Mouse (Mus musculus) hindbrain, postnatal 0 days (tissue): Measurements from ENCODE around the gene Mnt. TPM values are rescaled to one million over a fixed set of nuclear protein-coding genes. Genes with fewer than 3 reads are reported as not detected.
A peak's percentile ranks its signal among the peaks of the same experiment; 100 is the strongest.

Source experiments
- ATAC-seq: fragments of 200-750 bp; cut with Nextera tagmentation; 2 replicates; pipeline ENCODE4 v1.8.0; 2017; ENCODE audit warnings: mild to moderate bottlenecking, moderate TSS enrichment, moderate library complexity
- DNase-seq: peaks from one replicate; pipeline ENCODE4 v3.0.0-alpha.2; 2015; ENCODE audit warnings: low spot score
- H3K27ac ChIP-seq: fragments of 300-500 bp; sonication (generic); 2 replicates; pipeline ENCODE4 v1.5.1; 2014; ENCODE audit warnings: mild to moderate bottlenecking
- H3K27me3 ChIP-seq: fragments of 300-500 bp; sonication (generic); 2 replicates; pipeline ENCODE4 v1.6.1; 2014; ENCODE audit warnings: low read length, mixed read lengths; ENCODE audit not compliant: insufficient read depth
- H3K36me3 ChIP-seq: fragments of 300-500 bp; sonication (generic); 2 replicates; pipeline ENCODE4 v1.6.1; 2014; ENCODE audit warnings: low read length, mixed read lengths; ENCODE audit not compliant: insufficient read depth
- H3K4me1 ChIP-seq: fragments of 300-500 bp; sonication (generic); 2 replicates; pipeline ENCODE4 v1.6.1; 2014; ENCODE audit warnings: antibody characterized with exemption, low read length, mixed read lengths; ENCODE audit not compliant: insufficient read depth
- H3K4me2 ChIP-seq: fragments of 300-500 bp; sonication (generic); 2 replicates; pipeline ENCODE4 v1.6.1; 2014; ENCODE audit warnings: low read depth, mild to moderate bottlenecking, low read length, moderate library complexity, mixed read lengths
- H3K4me3 ChIP-seq: fragments of 300-500 bp; sonication (generic); 2 replicates; pipeline ENCODE4 v1.5.1; 2014; ENCODE audit warnings: low read length
- H3K9ac ChIP-seq: fragments of 300-500 bp; sonication (generic); replicated peaks from 2 replicates; pipeline ENCODE4 v1.6.1; 2014; ENCODE audit warnings: mild to moderate bottlenecking, low read length, moderate library complexity, mixed read lengths
- H3K9me3 ChIP-seq: fragments of 300-500 bp; sonication (generic); 2 replicates; pipeline ENCODE4 v1.6.1; 2016; ENCODE audit warnings: low read length, mixed read lengths
- CTCF ChIP-seq: IDR thresholded peaks from 2 replicates; pipeline ENCODE4 v1.5.1; 2016; ENCODE audit warnings: antibody characterized with exemption, control low read depth, low read depth
- WGBS: fragments of 180-500 bp; shearing (Covaris S2); extraction: QIAGEN DNeasy Blood & Tissue Kit; methylation state at CpG from one replicate; pipeline ENCODE4 v1.1.7; 2014; 5-methylcytosine and 5-hydroxymethylcytosine counted together
- polyA plus RNA-seq: library from polyadenylated mRNA; unstranded; fragments of >200 nt; fragmentation: Nextera tagmentation; extraction: Ambion mirVana; gene quantifications from 2 replicates; pipeline ENCODE4 v1.2.1, GENCODE M21; 2015
- total RNA-seq: library from RNA; depleted of rRNA; stranded (reverse); fragments of >200 nt; gene quantifications from 2 replicates; pipeline ENCODE4 v1.2.3, GENCODE M21; 2014

The Mnt gene
- total and polyA plus RNA-seq, 2 experiments from 2014 or later: 8.4 to 18.5 TPM

GRCm38 (mm10) chr11:74831191-74831605 lies 478 bp downstream of the Mnt start:
- Histone ChIP-seq H3K4me1 (peaks cover 22% of the 10 kb centered on the region), H3K9ac (peak overlapping the region; percentile 97), H3K9me3 (no peaks in the 10 kb centered on the region), H3K36me3 (no peaks in the 10 kb centered on the region; the same call in 1 of the 2 replicates), H3K4me3 (peak overlapping the region; percentile 95), H3K4me2 (peak overlapping the region; percentile 62), H3K27me3 (no peaks in the 10 kb centered on the region), H3K27ac (peak overlapping the region; percentile 95)
- no peak for TF ChIP-seq CTCF
- under 1% methylated on average over 33 of the region's 35 CpGs for WGBS
- DNase-seq: peak; percentile 72
- ATAC-seq: no peak

- no peaks in the 10 kb centered on the region for H3K9me3 ChIP-seq
- H3K27me3 ChIP-seq: no peaks in the 10 kb centered on the region
- peak; percentile 98 for DNase-seq
- under 1% methylated on average over 61 of the region's 61 CpGs for WGBS
- peaks cover 22% of the 10 kb centered on the region for H3K4me1 ChIP-seq
- peak overlapping the region; percentile 95 for H3K27ac ChIP-seq
- no peak for TF ChIP-seq CTCF
- peak overlapping the region; percentile 97 for H3K9ac ChIP-seq
- peak overlapping the region; percentile 62 for H3K4me2 ChIP-seq
- no peaks in the 10 kb centered on the region for H3K36me3 ChIP-seq
- H3K4me3 ChIP-seq: peak overlapping the region; percentile 95
- ATAC-seq: peak; percentile 81
These were observed 1.1 kb downstream of the Mnt start for GRCm38 (mm10) chr11:74831606-74832451.

- Histone ChIP-seq H3K27ac (peak overlapping the region; percentile 95), H3K4me3 (peak overlapping the region; percentile 95), H3K9ac (peak overlapping the region; percentile 97), H3K4me1 (peaks cover 22% of the 10 kb centered on the region), H3K36me3 (no peaks in the 10 kb centered on the region), H3K27me3 (no peaks in the 10 kb centered on the region), H3K4me2 (peak overlapping the region; percentile 62), H3K9me3 (no peaks in the 10 kb centered on the region)
- WGBS: 2% methylated on average over 26 of the region's 26 CpGs
- no peak for TF ChIP-seq CTCF
- DNase-seq: peak; percentile 80
- ATAC-seq: no peak
These were observed 1.9 kb downstream of the Mnt start for GRCm38 (mm10) chr11:74832503-74833143.

DNA sequence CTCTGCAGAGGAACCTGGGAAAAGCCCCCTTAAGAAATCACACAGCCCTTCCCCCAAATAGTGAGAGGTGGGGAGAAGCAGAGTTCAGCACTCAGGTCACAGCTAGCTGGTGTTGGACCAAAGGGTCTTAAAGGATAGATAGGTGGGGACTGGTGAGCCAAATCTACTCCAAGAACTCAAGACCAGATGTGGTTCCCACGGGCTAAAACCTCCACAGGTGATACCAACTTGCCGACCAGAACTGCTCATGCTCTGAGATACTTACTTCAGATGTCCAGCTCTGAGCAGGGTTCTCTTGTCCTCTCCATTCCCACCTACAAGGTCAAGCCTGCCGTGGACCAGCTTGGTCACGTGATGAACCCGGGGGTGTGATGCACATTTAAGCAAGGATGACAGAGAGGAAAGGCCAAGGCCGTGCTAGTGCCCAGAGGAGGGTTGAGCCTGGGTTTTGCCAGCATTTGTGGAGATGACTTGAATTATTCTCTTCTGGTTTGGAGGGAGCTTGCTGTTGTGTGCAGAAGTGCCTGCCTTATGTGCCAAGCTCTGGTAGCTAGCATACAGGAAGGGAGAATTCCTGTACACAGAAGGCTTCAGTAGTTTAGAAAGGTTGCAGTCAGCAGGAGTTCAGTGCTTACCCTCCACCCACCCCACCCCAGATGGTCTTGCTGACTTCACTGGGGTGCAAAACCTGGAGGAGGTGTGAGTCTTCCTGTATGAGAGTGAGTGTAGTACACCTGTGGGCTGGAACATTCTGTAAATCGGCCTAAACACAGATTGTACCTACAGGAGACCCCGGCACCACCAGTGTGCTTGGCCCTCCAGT lies 3.0 kb downstream of the Mnt start:
- Histone ChIP-seq H3K27ac (0 out of 2 replicates have a peak overlapping the region, but pooled peaks have one; percentile 4), H3K4me1 (peaks cover 22% of the 10 kb centered on the region)

GRCm38 (mm10) chr11:74834359-74834638 lies 3.6 kb downstream of the Mnt start:
- DNase-seq (no peak), ATAC-seq (no peak)
- H3K4me2 ChIP-seq: no peak overlapping the region

More for the DNA sequence above, 3.0 kb downstream of the Mnt start:
- Histone ChIP-seq H3K9me3 (no peaks in the 10 kb centered on the region), H3K9ac (peak overlapping the region; percentile 97), H3K27me3 (no peaks in the 10 kb centered on the region), H3K4me3 (peak overlapping the region; percentile 95; the same call in 1 of the 2 replicates), H3K36me3 (no peaks in the 10 kb centered on the region), H3K4me2 (peak overlapping the region; percentile 62)
- no peak for DNase-seq
- no peak for ATAC-seq
- TF ChIP-seq CTCF: no peak
- WGBS: 76% methylated on average over 8 of the region's 8 CpGs

GRCm38 (mm10) chr11:74834650-74835277 lies 4.0 kb downstream of the Mnt start:
- no peak overlapping the region for H3K27ac ChIP-seq
- DNase-seq (no peak), ATAC-seq (no peak)
- H3K9me3 ChIP-seq: no peaks in the 10 kb centered on the region
- no peaks in the 10 kb centered on the region for H3K27me3 ChIP-seq
- H3K4me2 ChIP-seq: no peak overlapping the region
- H3K4me3 ChIP-seq: no peak overlapping the region
- H3K36me3 ChIP-seq: no peaks in the 10 kb centered on the region
- no peak overlapping the region for H3K9ac ChIP-seq
- WGBS: 52% methylated on average over 5 of the region's 5 CpGs
- TF ChIP-seq CTCF: no peak
- H3K4me1 ChIP-seq: peaks cover 16% of the 10 kb centered on the region

More at GRCm38 (mm10) chr11:74834359-74834638, 3.6 kb downstream of the Mnt start:
- TF ChIP-seq CTCF: no peak
- Histone ChIP-seq H3K27ac (0 out of 2 replicates have a peak overlapping the region, but pooled peaks have one; percentile 4), H3K36me3 (no peaks in the 10 kb centered on the region), H3K4me1 (peaks cover 20% of the 10 kb centered on the region), H3K27me3 (no peaks in the 10 kb centered on the region), H3K9me3 (no peaks in the 10 kb centered on the region), H3K4me3 (no peak overlapping the region), H3K9ac (no peak overlapping the region; the same call in 1 of the 2 replicates)
- WGBS: 57% methylated on average over 1 of the region's 1 CpGs
